Mouse (Mus musculus): ENCODE results near the gene Smco4.

DNA sequence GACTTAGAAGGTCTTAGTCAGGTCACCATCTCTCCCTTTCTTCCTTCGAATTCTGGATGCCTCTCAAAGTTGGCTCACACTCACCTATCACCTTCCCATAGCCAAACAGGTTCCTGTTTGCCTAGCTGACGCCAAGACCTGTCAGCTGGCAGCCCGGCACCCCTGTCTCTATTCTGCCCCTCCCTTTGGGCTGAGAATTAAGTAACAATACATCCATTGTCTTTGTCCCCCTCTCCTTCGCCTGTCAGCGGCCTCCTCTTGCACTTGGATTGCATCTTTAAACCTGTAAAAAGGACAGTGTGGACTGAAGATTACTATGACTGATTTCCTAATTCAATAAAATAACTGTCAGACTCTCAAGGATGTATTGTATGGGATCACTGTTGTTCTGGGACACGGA is 34.6 kb downstream of the Smco4 start:
- TF ChIP-seq CTCF (IDR thresholded peaks at IDR 0.05; ENCODE audit: low read depth, low read length): no peak
- no peak for TF ChIP-seq POLR2A (IDR thresholded peaks at IDR 0.05; ENCODE audit: borderline replicate concordance, low read depth, low read length)
